Mouse (Mus musculus): ENCODE results near the gene Rragb.
"Not testable (repeated sequence)": the region's sequence is repeated elsewhere in the genome, so short reads cannot be mapped to it uniquely, and the experiment has no call there.

Rragb gene

DNA sequence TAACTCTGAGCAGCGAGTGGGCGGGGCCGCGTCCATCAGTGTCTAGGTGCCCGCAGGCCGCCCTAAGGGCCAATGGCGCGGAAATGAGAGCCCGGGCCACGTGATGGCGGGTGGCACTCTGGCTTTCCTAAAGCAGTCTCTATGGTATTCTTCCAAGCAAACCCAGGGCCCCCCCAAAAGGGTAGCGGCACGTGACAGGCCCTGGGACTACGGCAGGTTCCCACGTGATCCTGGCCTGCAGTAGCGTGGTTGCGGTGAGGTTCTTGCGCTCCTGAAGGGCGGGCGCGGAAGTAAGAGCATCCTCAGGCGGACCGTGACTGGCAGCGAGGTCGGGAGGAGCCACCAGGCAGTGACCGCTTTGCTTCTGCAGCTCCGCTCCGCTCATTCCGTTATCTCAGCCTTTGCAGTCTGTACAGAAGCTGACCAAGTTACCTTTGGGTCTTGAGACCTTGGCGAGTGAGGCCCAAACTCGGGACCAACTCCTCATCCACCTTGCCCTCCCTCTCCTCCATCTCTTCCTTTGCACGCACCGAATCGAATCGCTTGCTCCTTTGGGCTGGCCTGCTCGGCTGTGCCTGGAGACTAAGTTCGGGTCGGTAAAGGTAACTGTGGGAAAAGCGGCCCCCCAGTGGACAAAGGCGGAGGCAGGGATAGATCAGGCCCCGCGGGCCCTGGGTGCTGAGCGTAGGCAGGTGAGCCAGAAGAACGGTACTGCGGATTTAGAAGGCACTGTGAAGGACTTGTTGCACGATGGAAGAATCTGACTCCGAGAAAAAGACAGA is at the start of gene Rragb:
Rragb (plus strand) TSS at position 248 of the 782 bp plus-strand sequence.
- in situ Hi-C loops (cut with MboI; ENCODE audit: low pct_unique_long_range_greater_than_20kb in 1 of 2, low sequenced_read_pairs in 2 of 2, unreplicated experiment in 1 of 2): no loop called here

DNA sequence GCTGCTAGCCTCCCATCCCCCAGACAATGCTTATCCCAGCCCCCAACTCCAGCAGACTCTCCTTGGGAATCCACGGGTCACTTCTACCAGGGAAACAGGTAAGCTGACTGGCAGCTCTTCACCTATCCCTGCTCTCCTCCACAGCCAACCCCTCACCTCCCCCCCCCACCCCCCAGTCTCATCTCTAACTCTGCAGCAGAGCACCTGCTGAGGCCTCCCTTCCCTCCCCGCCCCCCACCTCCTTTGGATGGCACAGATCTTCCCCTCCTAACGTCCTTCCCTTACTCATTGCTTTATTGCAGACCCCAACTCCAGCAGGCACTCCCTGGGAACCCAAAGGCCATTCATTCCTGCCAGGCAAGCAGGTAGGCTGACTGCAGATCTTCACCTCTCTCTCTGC is 21.3 kb upstream of the Rragb start, which contains the start of gene Foxr2:
Foxr2 (plus strand) TSS at position 301 of the 400 bp plus-strand sequence.
- in situ Hi-C loops (cut with MboI; ENCODE audit: low pct_unique_long_range_greater_than_20kb in 1 of 2, low sequenced_read_pairs in 2 of 2, unreplicated experiment in 1 of 2): no loop called here

DNA sequence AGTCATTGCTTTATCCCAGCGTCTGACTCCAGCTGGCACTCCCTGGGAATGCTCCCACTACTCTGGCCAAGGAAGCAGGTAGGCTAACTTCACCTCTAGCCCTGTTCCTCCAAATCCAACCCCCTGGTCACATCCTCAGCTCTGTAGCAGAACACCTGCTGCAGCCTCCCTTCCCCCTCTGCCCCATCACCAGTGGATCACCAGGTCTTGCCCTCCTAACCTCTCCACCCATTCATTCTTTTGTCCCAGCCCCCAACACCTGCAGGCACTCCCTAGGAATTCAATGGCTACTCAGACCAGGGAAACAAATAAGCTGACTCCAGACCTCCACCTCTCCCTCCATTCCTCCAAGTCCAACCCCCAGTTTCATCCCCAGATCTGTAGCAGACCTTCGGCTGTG is 20.8 kb upstream of the Rragb start:
- in situ Hi-C loops (cut with MboI; ENCODE audit: low pct_unique_long_range_greater_than_20kb in 1 of 2, low sequenced_read_pairs in 2 of 2, unreplicated experiment in 1 of 2): no loop called here

DNA sequence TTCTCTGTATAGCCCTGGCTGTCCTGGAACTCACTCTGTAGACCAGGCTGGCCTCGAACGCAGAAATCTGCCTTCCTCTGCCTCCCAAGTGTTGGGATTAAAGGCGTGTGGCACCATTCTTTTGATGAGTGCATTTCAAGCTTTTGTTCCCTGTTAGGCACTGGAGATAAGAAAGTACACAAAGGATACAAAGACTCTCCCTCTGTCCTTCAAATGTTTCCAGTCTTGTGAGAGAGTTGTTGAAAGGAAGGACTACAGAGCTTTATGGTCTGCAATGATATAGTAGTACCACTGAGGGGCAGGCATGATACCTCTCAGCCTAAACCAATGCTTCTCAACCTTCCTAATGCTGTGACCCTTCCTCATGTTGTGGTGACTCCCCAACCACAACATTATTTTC is 2.9 kb downstream of the Rragb start:
- in situ Hi-C loops (cut with MboI; ENCODE audit: low pct_unique_long_range_greater_than_20kb in 1 of 2, low sequenced_read_pairs in 2 of 2, unreplicated experiment in 1 of 2): no loop called here

DNA sequence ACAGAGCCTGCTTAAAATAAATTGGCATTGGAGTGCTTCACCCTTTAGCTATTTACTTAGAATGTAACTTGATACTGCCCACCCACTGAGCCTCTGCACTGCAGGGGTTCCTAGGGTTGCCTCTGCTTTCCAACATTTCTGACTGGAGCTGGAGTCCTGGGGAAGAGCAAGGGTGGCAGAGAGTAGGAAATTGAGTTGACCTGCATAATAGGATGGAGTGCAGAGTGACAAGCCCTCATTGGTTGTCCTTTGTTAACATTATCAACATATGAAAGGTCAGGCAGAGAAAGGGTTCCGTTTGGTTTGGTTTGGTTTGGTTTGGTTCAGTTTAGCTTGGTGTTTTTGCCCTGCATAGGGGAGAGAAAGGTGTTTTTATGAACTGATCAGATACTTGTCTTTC is 12.0 kb downstream of the Rragb start:
- in situ Hi-C loops (cut with MboI; ENCODE audit: low pct_unique_long_range_greater_than_20kb in 1 of 2, low sequenced_read_pairs in 2 of 2, unreplicated experiment in 1 of 2): no loop called here

DNA sequence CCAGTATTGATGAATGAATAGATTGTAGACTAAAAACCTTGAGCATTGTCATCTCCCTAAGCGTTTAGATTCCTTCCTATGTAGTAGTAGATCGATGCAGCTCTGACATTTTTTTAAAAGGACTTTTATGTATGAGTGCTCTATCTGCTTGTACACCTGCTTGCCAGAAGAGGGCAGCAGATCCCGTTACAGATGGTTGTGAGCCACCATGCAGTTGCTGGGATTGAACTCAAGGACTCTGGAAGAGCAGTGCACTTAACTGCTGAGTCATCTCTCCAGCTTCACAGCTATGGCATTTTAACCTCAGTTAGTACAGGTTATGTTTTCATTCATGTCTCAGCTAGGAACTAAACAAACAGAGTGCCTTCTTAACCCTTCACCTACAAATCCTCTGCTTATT is 15.5 kb downstream of the Rragb start:
- in situ Hi-C loops (cut with MboI; ENCODE audit: low pct_unique_long_range_greater_than_20kb in 1 of 2, low sequenced_read_pairs in 2 of 2, unreplicated experiment in 1 of 2): no loop called here

DNA sequence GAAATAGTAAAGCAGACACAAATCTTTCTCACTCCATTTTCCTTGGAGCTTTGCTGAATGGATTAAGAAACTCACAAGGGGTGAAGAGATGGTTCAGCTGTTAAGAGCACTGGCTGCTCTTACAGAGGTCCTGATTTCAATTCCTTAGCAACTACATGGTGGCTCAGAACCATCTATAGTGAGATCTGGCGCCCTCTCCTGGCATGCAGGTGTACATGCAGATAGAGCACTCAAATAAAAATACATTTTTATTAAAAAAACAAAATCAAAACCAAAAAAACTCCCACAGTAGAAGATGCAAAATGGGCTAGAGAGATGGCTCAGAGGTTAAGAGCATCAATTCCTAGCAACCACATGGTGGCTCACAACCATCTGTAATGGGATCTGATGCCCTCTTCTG is 35.0 kb downstream of the Rragb start:
- in situ Hi-C loops (cut with MboI; ENCODE audit: low pct_unique_long_range_greater_than_20kb in 1 of 2, low sequenced_read_pairs in 2 of 2, unreplicated experiment in 1 of 2): loop anchor here in 1 of 2 experiments (10.0 kb wide), 2 partner anchors 190 to 250 kb away; no protein-coding TSS in a partner anchor

DNA sequence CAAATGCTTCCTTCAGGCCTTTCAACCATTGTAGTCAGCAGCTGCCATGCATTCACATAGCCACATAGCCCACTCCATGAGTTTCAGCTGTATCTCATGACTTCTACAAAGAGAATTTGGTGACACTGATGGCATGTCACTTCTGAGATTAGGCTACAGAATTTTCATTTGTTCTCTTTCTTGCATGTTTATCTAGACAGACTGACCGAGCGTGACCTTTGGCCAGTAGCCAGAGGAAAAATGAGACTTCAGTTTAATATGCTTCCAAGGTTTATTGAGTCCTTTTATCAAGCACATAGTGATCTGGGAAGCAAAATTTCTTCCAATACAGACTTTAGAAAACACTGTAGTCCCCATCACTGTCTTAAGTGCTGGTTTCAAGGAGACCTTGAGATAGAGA is 42.4 kb downstream of the Rragb start:
- in situ Hi-C loops (cut with MboI; ENCODE audit: low pct_unique_long_range_greater_than_20kb in 1 of 2, low sequenced_read_pairs in 2 of 2, unreplicated experiment in 1 of 2): no loop called here

DNA sequence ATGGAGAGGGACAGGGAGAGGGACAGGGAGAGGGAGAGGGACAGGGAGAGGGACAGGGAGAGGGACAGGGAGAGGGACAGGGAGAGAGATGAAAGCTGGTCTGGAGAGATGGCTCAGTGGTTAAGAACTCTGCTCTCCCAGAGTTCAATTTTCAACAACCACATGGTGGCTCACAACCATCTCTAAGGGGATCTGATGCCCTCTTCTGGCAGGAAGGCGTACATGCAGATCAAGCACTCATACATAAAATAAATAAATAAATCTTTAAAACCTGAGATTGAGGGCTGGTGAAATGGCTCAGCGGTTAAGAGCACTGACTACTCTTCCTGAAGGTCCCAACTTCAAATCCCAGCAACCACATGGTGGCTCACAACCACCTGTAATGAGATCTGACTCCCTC is 59.4 kb downstream of the Rragb start:
- in situ Hi-C loops (cut with MboI; ENCODE audit: low pct_unique_long_range_greater_than_20kb in 1 of 2, low sequenced_read_pairs in 2 of 2, unreplicated experiment in 1 of 2): not testable (repeated sequence)

DNA sequence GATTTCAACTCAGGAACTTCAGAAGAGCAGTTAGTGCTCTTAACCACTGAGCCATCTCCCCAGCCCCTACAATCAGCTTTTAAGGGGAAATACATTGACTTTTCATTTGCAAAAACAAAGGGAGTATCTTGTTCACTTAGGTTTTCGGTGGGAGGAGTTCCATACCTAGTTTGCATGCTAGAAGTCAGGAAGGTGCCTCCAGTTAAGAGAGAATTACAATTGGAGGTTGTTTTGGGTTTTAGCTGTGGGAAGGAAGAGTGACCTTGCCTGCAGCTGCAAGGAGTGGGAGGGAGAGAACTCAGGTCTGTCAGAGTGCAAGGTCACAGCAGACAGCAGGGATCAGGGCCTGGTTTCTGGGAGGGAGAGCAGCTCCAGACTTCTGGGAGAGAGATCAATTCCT is 71.3 kb downstream of the Rragb start:
- in situ Hi-C loops (cut with MboI; ENCODE audit: low pct_unique_long_range_greater_than_20kb in 1 of 2, low sequenced_read_pairs in 2 of 2, unreplicated experiment in 1 of 2): loop anchor here in 1 of 2 experiments (10.0 to 25.0 kb wide), 2 partner anchors 154 to 301 kb away; no protein-coding TSS in a partner anchor
